Mouse (Mus musculus) intestine, embryonic 15.5 days (tissue): ENCODE measurements around the gene Coq4. TPM values are rescaled to one million over a fixed set of nuclear protein-coding genes. Genes with fewer than 3 reads are reported as not detected.
A peak's percentile ranks its signal among the peaks of the same experiment; 100 is the strongest.

Source experiments
- ATAC-seq: fragments of 200-750 bp; cut with Nextera tagmentation; 2 replicates; pipeline ENCODE4 v1.8.0; 2017; ENCODE audit warnings: moderate TSS enrichment, moderate library complexity
- H3K27ac ChIP-seq: fragments of 300-500 bp; sonication (generic); 2 replicates; pipeline ENCODE4 v1.5.1; 2015; ENCODE audit warnings: mild to moderate bottlenecking, inconsistent platforms
- H3K27me3 ChIP-seq: fragments of 300-500 bp; sonication (generic); replicated peaks from 2 replicates; pipeline ENCODE4 v1.6.1; 2015; ENCODE audit warnings: inconsistent platforms
- H3K36me3 ChIP-seq: fragments of 300-500 bp; sonication (generic); 2 replicates; pipeline ENCODE4 v1.6.1; 2015; ENCODE audit warnings: inconsistent platforms
- H3K4me1 ChIP-seq: fragments of 300-500 bp; sonication (generic); replicated peaks from 2 replicates; pipeline ENCODE4 v1.6.1; 2015; ENCODE audit warnings: inconsistent platforms
- H3K4me2 ChIP-seq: fragments of 300-500 bp; sonication (generic); replicated peaks from 2 replicates; pipeline ENCODE4 v1.6.1; 2015; ENCODE audit warnings: mild to moderate bottlenecking, inconsistent platforms
- H3K4me3 ChIP-seq: fragments of 300-500 bp; sonication (generic); replicated peaks from 2 replicates; pipeline ENCODE4 v1.5.1; 2015; ENCODE audit warnings: inconsistent platforms
- H3K9ac ChIP-seq: fragments of 300-500 bp; sonication (generic); 2 replicates; pipeline ENCODE4 v1.6.1; 2015; ENCODE audit warnings: inconsistent platforms
- H3K9me3 ChIP-seq: fragments of 300-500 bp; sonication (generic); 2 replicates; pipeline ENCODE4 v1.6.1; 2016; ENCODE audit warnings: inconsistent platforms
- WGBS: fragments of 180-500 bp; shearing (Covaris S2); methylation state at CpG from one replicate; pipeline ENCODE4 v1.1.7; 2015; 5-methylcytosine and 5-hydroxymethylcytosine counted together
- polyA plus RNA-seq: library from polyadenylated mRNA; unstranded; fragments of >200 nt; fragmentation: Nextera tagmentation; extraction: Ambion mirVana; gene quantifications from 2 replicates; pipeline ENCODE4 v1.2.1, GENCODE M21; 2015

The Coq4 gene
- polyA plus RNA-seq, 1 experiment from 2014 or later: 45.7 TPM

DNA sequence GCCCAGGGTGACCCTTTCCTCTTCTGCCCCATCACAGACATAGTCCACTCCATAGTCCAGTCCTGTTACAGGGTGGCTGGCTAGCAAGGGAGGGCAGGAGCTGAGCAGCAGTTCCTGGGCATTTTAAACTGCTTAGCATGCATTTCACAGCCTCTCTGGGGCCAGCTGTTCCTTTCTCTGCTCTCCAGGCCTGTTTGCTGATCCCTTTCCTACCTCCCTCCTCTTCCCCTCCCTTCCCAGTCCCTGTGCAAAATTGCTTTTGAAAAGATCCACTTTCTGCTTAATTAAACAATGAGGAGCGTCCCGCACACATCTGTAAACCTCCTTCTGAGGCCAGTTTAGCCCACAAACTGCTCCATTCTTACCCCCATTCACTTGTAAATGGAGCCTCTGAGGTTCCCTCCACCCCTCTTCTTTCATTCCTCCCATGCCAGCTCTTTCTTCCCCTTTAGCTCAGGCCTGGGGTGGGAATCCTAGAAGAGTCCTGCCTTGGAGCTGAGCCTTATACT lies 48.2 kb downstream of the Coq4 start:
- Histone ChIP-seq H3K27me3 (no peaks in the 10 kb centered on the region), H3K36me3 (peaks cover 21% of the 10 kb centered on the region; the same call in 1 of the 2 replicates), H3K9me3 (no peaks in the 10 kb centered on the region), H3K4me2 (no peak overlapping the region), H3K4me3 (no peak overlapping the region), H3K9ac (no peak overlapping the region), H3K4me1 (no peaks in the 10 kb centered on the region), H3K27ac (no peak overlapping the region)
- WGBS: 75% methylated on average over 2 of the region's 2 CpGs
- ATAC-seq: no peak

- H3K9ac ChIP-seq: no peak overlapping the region
- H3K4me1 ChIP-seq: no peaks in the 10 kb centered on the region
- H3K27me3 ChIP-seq: peaks cover 16% of the 10 kb centered on the region
- WGBS: 46% methylated on average over 4 of the region's 4 CpGs
- H3K36me3 ChIP-seq: peaks cover 39% of the 10 kb centered on the region
- no peak overlapping the region for H3K27ac ChIP-seq
- H3K4me2 ChIP-seq: no peak overlapping the region
- ATAC-seq: no peak
- no peaks in the 10 kb centered on the region for H3K9me3 ChIP-seq
- H3K4me3 ChIP-seq: no peak overlapping the region
Observed at GRCm38 (mm10) chr2:29839460-29839859, 52.2 kb downstream of the Coq4 start.

DNA sequence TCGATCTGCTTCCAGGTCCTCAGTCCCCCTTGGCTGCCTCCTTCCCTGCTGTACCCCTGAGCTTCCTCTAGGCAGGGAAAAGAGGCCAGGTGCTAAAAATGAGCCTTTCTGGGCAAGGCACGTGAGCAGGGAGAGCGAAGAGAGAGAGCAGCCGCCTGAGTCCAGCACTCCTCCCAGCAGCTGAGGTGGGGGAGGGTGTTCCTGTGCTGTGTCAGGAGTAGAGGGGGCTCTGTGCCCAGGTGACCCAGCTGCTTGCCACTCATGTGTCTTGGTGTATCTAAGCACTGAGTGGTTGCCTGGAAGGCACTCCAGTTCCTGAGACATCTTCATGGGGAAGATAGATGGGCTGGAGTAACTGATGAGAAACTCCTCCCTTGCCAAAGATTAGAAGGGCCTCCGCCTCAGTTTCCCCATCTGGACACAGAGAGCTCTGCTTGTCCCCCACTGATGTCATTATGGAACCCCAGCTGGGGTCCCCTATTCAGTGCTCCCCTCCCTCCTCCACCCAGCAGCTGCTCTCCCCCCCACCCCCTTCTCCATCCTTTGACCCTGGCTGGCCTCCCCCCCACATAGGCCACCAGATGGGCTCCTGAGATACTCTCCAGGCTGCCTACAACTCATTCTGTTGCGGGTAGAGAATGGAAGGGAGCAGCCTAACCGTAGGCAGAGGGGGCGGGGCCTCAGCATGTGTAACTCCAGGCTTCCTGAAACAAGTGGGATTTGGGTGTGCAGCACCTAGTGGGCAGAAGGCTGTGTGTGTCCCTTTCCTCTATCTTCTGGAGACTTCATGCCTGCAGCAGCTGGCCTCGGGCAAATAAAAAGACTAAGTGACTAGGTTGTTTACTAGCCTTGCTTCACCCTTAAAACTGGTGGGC lies 56.2 kb downstream of the Coq4 start:
- peaks cover 44% of the 10 kb centered on the region for H3K27me3 ChIP-seq
- WGBS: 71% methylated on average over 9 of the region's 9 CpGs
- H3K4me3 ChIP-seq: no peak overlapping the region
- ATAC-seq: no peak
- H3K9ac ChIP-seq: no peak overlapping the region
- no peak overlapping the region for H3K4me2 ChIP-seq
- peaks cover 10% of the 10 kb centered on the region for H3K4me1 ChIP-seq
- peaks cover 31% of the 10 kb centered on the region for H3K36me3 ChIP-seq
- H3K27ac ChIP-seq: no peak overlapping the region
- no peaks in the 10 kb centered on the region for H3K9me3 ChIP-seq

- no peak for ATAC-seq
- Histone ChIP-seq H3K4me2 (no peak overlapping the region), H3K27ac (no peak overlapping the region), H3K9ac (no peak overlapping the region), H3K27me3 (peaks cover 44% of the 10 kb centered on the region), H3K4me1 (peaks cover 10% of the 10 kb centered on the region), H3K9me3 (no peaks in the 10 kb centered on the region), H3K4me3 (no peak overlapping the region), H3K36me3 (peaks cover 28% of the 10 kb centered on the region)
- 94% methylated on average over 2 of the region's 2 CpGs for WGBS
Observed at GRCm38 (mm10) chr2:29844115-29844514, 56.8 kb downstream of the Coq4 start.

- ATAC-seq: no peak
- Histone ChIP-seq H3K36me3 (peaks cover 28% of the 10 kb centered on the region), H3K4me2 (no peak overlapping the region), H3K27me3 (peaks cover 44% of the 10 kb centered on the region), H3K4me3 (no peak overlapping the region), H3K9me3 (no peaks in the 10 kb centered on the region), H3K27ac (no peak overlapping the region), H3K4me1 (peaks cover 10% of the 10 kb centered on the region), H3K9ac (no peak overlapping the region)
- WGBS: 33% methylated on average over 3 of the region's 3 CpGs
Observed at GRCm38 (mm10) chr2:29844661-29845060, 57.4 kb downstream of the Coq4 start.

DNA sequence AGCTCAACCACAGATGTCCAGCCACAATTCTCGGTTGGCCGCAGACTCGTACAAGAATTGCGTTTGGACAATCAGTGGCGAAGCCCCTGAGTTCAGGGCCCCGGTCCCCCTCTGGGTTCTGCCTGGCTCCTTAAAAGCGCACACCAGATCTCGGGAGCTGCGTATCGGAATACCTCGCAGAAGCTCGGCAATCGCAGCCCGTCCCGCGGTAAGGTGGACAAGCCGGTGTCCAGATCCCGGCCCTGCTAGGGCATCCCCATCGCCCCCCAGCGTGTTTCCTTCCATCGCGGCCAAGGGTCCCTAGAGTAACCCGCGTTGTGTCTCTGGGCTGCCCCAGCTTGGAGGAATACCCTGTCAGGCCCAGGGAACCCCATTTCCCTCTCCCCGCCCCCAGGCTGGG lies 58.3 kb downstream of the Coq4 start:
- Histone ChIP-seq H3K27me3 (peaks cover 44% of the 10 kb centered on the region), H3K4me3 (peak overlapping the region; percentile 20), H3K9ac (peak overlapping the region; percentile 34; the same call in 1 of the 2 replicates), H3K4me1 (peaks cover 10% of the 10 kb centered on the region), H3K9me3 (no peaks in the 10 kb centered on the region), H3K27ac (no peak overlapping the region), H3K36me3 (peaks cover 27% of the 10 kb centered on the region), H3K4me2 (peak overlapping the region; percentile 58)
- WGBS: 26% methylated on average over 25 of the region's 25 CpGs
- ATAC-seq: 0 out of 2 replicates have a peak, but pooled peaks have one; percentile 5

DNA sequence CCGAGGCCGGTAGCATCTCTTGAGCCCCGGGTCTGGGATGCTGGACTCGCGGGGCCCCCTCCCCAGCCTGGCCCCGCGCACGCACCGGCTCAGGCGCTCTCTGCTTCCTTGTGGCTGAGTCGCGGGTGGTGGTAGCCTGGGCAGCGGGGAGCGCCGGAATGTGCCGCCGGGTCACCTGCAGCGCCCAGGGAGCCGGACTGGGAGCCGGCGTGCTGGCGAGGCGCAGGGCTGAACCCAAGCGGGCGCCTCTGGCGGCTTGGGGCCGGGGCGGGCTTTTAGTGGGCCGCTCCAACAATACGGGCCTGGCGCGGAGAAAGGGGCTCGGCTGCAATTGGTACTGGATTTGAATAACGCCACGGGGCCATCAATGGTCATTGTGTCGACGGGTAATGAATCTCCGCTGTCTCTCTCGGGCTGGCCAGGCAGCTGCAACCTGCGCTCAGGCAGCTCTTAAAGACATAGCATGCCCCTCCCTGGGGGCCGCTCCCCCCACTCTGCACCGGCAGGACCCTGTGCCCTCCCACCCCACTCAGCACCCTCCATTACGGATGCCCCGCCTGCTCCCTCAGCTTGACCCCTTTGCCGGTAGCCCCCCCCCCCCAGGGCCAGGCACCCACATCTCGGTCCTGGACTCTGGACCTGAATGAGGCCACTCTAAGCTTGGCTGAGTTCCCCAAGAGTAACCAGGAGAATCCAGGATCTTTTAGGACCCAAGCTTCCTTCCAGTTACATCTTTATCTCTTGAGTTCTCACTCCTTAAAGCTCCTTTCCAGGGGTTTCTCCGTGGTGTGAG lies 59.0 kb downstream of the Coq4 start:
- Histone ChIP-seq H3K27ac (no peak overlapping the region), H3K4me1 (peaks cover 10% of the 10 kb centered on the region), H3K9ac (peak overlapping the region; percentile 34), H3K4me2 (peak overlapping the region; percentile 58), H3K9me3 (no peaks in the 10 kb centered on the region), H3K36me3 (peaks cover 21% of the 10 kb centered on the region), H3K27me3 (peaks cover 44% of the 10 kb centered on the region), H3K4me3 (peak overlapping the region; percentile 20)
- peak; percentile 52 for ATAC-seq
- 12% methylated on average over 47 of the region's 47 CpGs for WGBS

GRCm38 (mm10) chr2:29846911-29847310 lies 59.6 kb downstream of the Coq4 start:
- H3K36me3 ChIP-seq: peaks cover 18% of the 10 kb centered on the region
- no peak overlapping the region for H3K4me3 ChIP-seq
- no peak for ATAC-seq
- no peaks in the 10 kb centered on the region for H3K9me3 ChIP-seq
- H3K27me3 ChIP-seq: peaks cover 44% of the 10 kb centered on the region
- H3K4me1 ChIP-seq: peaks cover 10% of the 10 kb centered on the region
- no peak overlapping the region for H3K9ac ChIP-seq
- WGBS: 63% methylated on average over 3 of the region's 3 CpGs
- no peak overlapping the region for H3K4me2 ChIP-seq
- H3K27ac ChIP-seq: no peak overlapping the region

Other genes with a start within 250 kb of the Coq4 start
- gene Rapgef1, start 167.8 kb upstream of the Coq4 start, polyA plus RNA-seq: 11.8 and 12.3 TPM in 2 replicates
- 0.43 and 1.3 TPM in 2 replicates for gene Gm13420, start 35.8 kb upstream of the Coq4 start, polyA plus RNA-seq
- 0.33 and 0.95 TPM in 2 replicates for gene Gm13547, start 28.2 kb upstream of the Coq4 start, polyA plus RNA-seq
- gene Trub2, start 1.0 kb downstream of the Coq4 start, polyA plus RNA-seq: 30.5 and 40.5 TPM in 2 replicates
- 31.8 and 35.2 TPM in 2 replicates for gene Slc27a4, start 15.1 kb downstream of the Coq4 start, polyA plus RNA-seq
- gene Urm1, start 32.6 kb downstream of the Coq4 start, polyA plus RNA-seq: 23.8 and 26.4 TPM in 2 replicates
- gene Cercam, start 81.7 kb downstream of the Coq4 start, polyA plus RNA-seq: 23.7 and 24.2 TPM in 2 replicates
- 43.0 and 44.9 TPM in 2 replicates for gene Odf2, start 101.7 kb downstream of the Coq4 start, polyA plus RNA-seq
- gene Gle1, start 147.9 kb downstream of the Coq4 start, polyA plus RNA-seq: 44.5 and 45.5 TPM in 2 replicates
- 73.3 and 82.9 TPM in 2 replicates for gene Sptan1, start 178.1 kb downstream of the Coq4 start, polyA plus RNA-seq